Mouse (Mus musculus): ENCODE measurements at regions not wholly inside any gene's neighbourhood (a gene's known extent, or its start where the extent isn't known, plus 50 kb on each side); places are given as distances from the start of the nearest gene placed in this dataset.

DNA sequence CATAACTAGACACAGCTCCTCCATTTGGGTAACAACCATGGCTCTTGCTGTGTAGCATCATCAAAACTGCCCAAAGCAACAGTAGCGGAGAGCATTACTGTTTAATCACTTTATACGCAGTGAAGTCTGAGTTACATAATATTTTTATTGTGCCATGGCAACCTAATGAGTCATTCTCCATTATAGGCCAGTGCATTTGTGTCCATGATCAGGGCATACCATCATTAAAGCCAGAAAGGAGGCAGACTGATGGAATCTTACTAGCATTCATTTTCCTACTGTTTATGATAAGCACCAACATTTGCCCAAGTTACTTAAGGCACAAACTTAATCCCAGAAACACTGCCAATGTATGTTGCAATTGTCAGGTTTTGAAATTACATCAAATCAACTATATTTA is 3601.2 kb upstream of the Gm7489 start:
- Histone ChIP-seq H3K4me1 (ENCODE audit: insufficient read depth, low read depth, low read length) (no peaks in the 10 kb centered on the region), H3K9me3 (replicated peaks) (no peaks in the 10 kb centered on the region), H3K36me3 (replicated peaks) (no peaks in the 10 kb centered on the region), H3K27me3 (ENCODE audit: insufficient read depth, low read length) (no peaks in the 10 kb centered on the region), H3K4me3 (ENCODE audit: low read depth, low read length) (no peak overlapping the region)
- DNase-seq (ENCODE audit: low spot score) (no peak), ATAC-seq (ENCODE audit: extremely low read depth, insufficient number of reproducible peaks, low FRiP score, poor library complexity, severe bottlenecking) (no peak)
- no peak for TF ChIP-seq GATA2 (IDR thresholded peaks at IDR 0.05; ENCODE audit: borderline replicate concordance, low read depth, low read length)
- no peak for TF ChIP-seq GATA1 (IDR thresholded peaks at IDR 0.05; ENCODE audit: borderline replicate concordance, low read length)
- TF ChIP-seq POLR2AphosphoS5 (IDR thresholded peaks at IDR 0.05; ENCODE audit: insufficient replicate concordance, low read depth, low read length): no peak
- TF ChIP-seq CTCF (IDR thresholded peaks at IDR 0.05; ENCODE audit: low read depth, low read length): no peak
- no peak for TF ChIP-seq TAL1 (conservative IDR thresholded peaks at IDR 0.05; ENCODE audit: low read depth, low read length)

- Histone ChIP-seq H3K36me3 (replicated peaks) (no peaks in the 10 kb centered on the region), H3K4me1 (ENCODE audit: insufficient read depth, low read depth, low read length) (no peaks in the 10 kb centered on the region), H3K9me3 (replicated peaks) (no peaks in the 10 kb centered on the region), H3K4me3 (ENCODE audit: low read depth, low read length) (no peak overlapping the region), H3K27me3 (ENCODE audit: insufficient read depth, low read length) (no peaks in the 10 kb centered on the region)
- DNase-seq (ENCODE audit: low spot score): no peak
- ATAC-seq (ENCODE audit: extremely low read depth, insufficient number of reproducible peaks, low FRiP score, poor library complexity, severe bottlenecking): no peak
- TF ChIP-seq POLR2AphosphoS5 (IDR thresholded peaks at IDR 0.05; ENCODE audit: insufficient replicate concordance, low read depth, low read length) (no peak), GATA1 (IDR thresholded peaks at IDR 0.05; ENCODE audit: borderline replicate concordance, low read length) (no peak), GATA2 (IDR thresholded peaks at IDR 0.05; ENCODE audit: borderline replicate concordance, low read depth, low read length) (no peak), TAL1 (conservative IDR thresholded peaks at IDR 0.05; ENCODE audit: low read depth, low read length) (no peak), CTCF (IDR thresholded peaks at IDR 0.05; ENCODE audit: low read depth, low read length) (no peak)
These were observed 3582.9 kb upstream of the Gm7489 start for GRCm38 (mm10) chr15:50301831-50302230.

GRCm38 (mm10) chr15:50304085-50304484 is 3580.6 kb upstream of the Gm7489 start:
- Histone ChIP-seq H3K27me3 (ENCODE audit: insufficient read depth, low read length) (no peaks in the 10 kb centered on the region), H3K4me1 (ENCODE audit: insufficient read depth, low read depth, low read length) (no peaks in the 10 kb centered on the region), H3K9me3 (replicated peaks) (no peaks in the 10 kb centered on the region), H3K4me3 (ENCODE audit: low read depth, low read length) (no peak overlapping the region), H3K36me3 (replicated peaks) (no peaks in the 10 kb centered on the region)
- TF ChIP-seq CTCF (IDR thresholded peaks at IDR 0.05; ENCODE audit: low read depth, low read length) (no peak), TAL1 (conservative IDR thresholded peaks at IDR 0.05; ENCODE audit: low read depth, low read length) (no peak), GATA1 (IDR thresholded peaks at IDR 0.05; ENCODE audit: borderline replicate concordance, low read length) (no peak), POLR2AphosphoS5 (IDR thresholded peaks at IDR 0.05; ENCODE audit: insufficient replicate concordance, low read depth, low read length) (no peak), GATA2 (IDR thresholded peaks at IDR 0.05; ENCODE audit: borderline replicate concordance, low read depth, low read length) (no peak)
- DNase-seq (ENCODE audit: low spot score) (no peak), ATAC-seq (ENCODE audit: extremely low read depth, insufficient number of reproducible peaks, low FRiP score, poor library complexity, severe bottlenecking) (no peak)

DNA sequence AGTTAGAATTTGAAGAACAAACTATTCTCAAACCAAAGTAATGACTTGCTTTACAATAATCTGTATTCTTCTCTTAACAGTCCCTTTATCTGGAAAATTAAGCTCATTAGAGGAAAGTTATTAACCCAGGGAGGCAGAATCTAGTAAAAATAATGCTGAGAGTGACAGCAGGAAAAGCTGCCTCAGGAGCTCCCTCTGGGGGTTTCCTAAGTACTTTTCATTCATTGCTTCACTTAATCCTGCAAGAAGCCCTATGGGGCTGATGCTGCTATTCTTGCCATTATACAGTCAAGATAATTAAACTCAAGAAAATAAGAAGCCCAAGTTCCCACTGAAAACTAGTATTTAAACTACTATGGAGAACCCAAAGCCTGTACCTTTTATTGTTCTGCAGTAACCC is 3563.9 kb upstream of the Gm7489 start:
- Histone ChIP-seq H3K27me3 (ENCODE audit: insufficient read depth, low read length) (no peaks in the 10 kb centered on the region), H3K36me3 (replicated peaks) (no peaks in the 10 kb centered on the region), H3K4me1 (ENCODE audit: insufficient read depth, low read depth, low read length) (no peaks in the 10 kb centered on the region), H3K4me3 (ENCODE audit: low read depth, low read length) (no peak overlapping the region), H3K9me3 (replicated peaks) (no peaks in the 10 kb centered on the region)
- no peak for TF ChIP-seq POLR2AphosphoS5 (IDR thresholded peaks at IDR 0.05; ENCODE audit: insufficient replicate concordance, low read depth, low read length)
- no peak for TF ChIP-seq GATA2 (IDR thresholded peaks at IDR 0.05; ENCODE audit: borderline replicate concordance, low read depth, low read length)
- no peak for TF ChIP-seq CTCF (IDR thresholded peaks at IDR 0.05; ENCODE audit: low read depth, low read length)
- TF ChIP-seq GATA1 (IDR thresholded peaks at IDR 0.05; ENCODE audit: borderline replicate concordance, low read length): no peak
- TF ChIP-seq TAL1 (conservative IDR thresholded peaks at IDR 0.05; ENCODE audit: low read depth, low read length): no peak
- DNase-seq (ENCODE audit: low spot score): no peak
- no peak for ATAC-seq (ENCODE audit: extremely low read depth, insufficient number of reproducible peaks, low FRiP score, poor library complexity, severe bottlenecking)

DNA sequence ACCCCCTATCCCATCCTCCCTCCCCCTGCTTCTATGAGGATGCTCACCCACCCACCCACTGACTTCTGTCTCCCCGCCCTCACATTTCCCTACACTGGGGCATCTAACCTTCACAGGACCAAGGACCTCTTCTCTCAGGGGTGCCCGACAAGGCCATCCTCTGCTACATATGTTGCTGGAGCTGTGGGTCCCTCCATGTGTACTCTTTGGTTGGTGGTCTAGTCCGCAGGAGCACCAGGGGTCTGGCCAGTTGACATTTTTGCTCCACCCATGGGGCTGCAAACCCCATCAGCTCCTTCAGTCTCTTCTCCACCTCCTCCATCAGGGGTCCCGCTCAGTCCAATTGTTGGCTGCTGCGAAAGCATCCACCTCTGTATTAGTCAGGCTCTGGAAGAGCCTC is 3539.2 kb upstream of the Gm7489 start:
- H3K36me3 ChIP-seq (replicated peaks): no peaks in the 10 kb centered on the region
- H3K4me1 ChIP-seq (ENCODE audit: insufficient read depth, low read depth, low read length): no peaks in the 10 kb centered on the region
- no peak for DNase-seq (ENCODE audit: low spot score)
- peaks cover 2% of the 10 kb centered on the region for H3K9me3 ChIP-seq (replicated peaks)
- no peak for TF ChIP-seq POLR2AphosphoS5 (IDR thresholded peaks at IDR 0.05; ENCODE audit: insufficient replicate concordance, low read depth, low read length)
- TF ChIP-seq GATA1 (IDR thresholded peaks at IDR 0.05; ENCODE audit: borderline replicate concordance, low read length): no peak
- no peak for TF ChIP-seq GATA2 (IDR thresholded peaks at IDR 0.05; ENCODE audit: borderline replicate concordance, low read depth, low read length)
- no peak for TF ChIP-seq CTCF (IDR thresholded peaks at IDR 0.05; ENCODE audit: low read depth, low read length)
- TF ChIP-seq TAL1 (conservative IDR thresholded peaks at IDR 0.05; ENCODE audit: low read depth, low read length): no peak
- H3K27me3 ChIP-seq (ENCODE audit: insufficient read depth, low read length): no peaks in the 10 kb centered on the region
- no peak for ATAC-seq (ENCODE audit: extremely low read depth, insufficient number of reproducible peaks, low FRiP score, poor library complexity, severe bottlenecking)
- no peak overlapping the region for H3K4me3 ChIP-seq (ENCODE audit: low read depth, low read length)

DNA sequence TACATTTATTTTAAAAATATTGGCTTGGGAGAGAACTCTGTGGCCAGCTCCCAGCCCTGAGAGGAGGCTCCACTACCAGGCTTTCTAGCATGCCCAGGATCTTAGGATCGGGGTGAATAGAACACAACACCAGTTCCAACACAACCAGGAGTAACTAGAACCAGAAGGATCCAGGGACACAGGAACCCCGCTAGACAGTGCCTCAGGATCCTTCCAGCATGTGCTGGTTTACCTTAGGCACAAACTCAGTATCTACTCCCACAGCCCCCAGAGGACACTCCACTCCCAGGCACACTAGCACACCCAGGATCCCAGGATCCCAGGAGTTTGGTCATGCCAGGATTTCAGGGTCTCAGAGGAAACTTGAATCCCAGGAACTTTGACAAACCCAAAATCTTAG is 3537.8 kb upstream of the Gm7489 start:
- no peaks in the 10 kb centered on the region for H3K36me3 ChIP-seq (replicated peaks)
- TF ChIP-seq POLR2AphosphoS5 (IDR thresholded peaks at IDR 0.05; ENCODE audit: insufficient replicate concordance, low read depth, low read length) (no peak), GATA2 (IDR thresholded peaks at IDR 0.05; ENCODE audit: borderline replicate concordance, low read depth, low read length) (no peak), CTCF (IDR thresholded peaks at IDR 0.05; ENCODE audit: low read depth, low read length) (no peak)
- H3K27me3 ChIP-seq (ENCODE audit: insufficient read depth, low read length): no peaks in the 10 kb centered on the region
- peaks cover 2% of the 10 kb centered on the region for H3K9me3 ChIP-seq (replicated peaks)
- no peak overlapping the region for H3K4me3 ChIP-seq (ENCODE audit: low read depth, low read length)
- DNase-seq (ENCODE audit: low spot score): no peak
- ATAC-seq (ENCODE audit: extremely low read depth, insufficient number of reproducible peaks, low FRiP score, poor library complexity, severe bottlenecking): no peak
- no peaks in the 10 kb centered on the region for H3K4me1 ChIP-seq (ENCODE audit: insufficient read depth, low read depth, low read length)
